Mouse (Mus musculus) thymus, postnatal 0 days (tissue): ENCODE data around the gene Lif. TPM values are rescaled to one million over a fixed set of nuclear protein-coding genes. Genes with fewer than 3 reads are reported as not detected.
A peak's percentile ranks its signal among the peaks of the same experiment; 100 is the strongest.

Experiments
- DNase-seq: peaks from one replicate; pipeline ENCODE4 v3.0.0-alpha.2; 2015; ENCODE audit warnings: low spot score
- polyA plus RNA-seq: library from polyadenylated mRNA; unstranded; fragments of >200 nt; fragmentation: Nextera tagmentation; extraction: Ambion mirVana; gene quantifications from 2 replicates; pipeline ENCODE4 v1.2.1, GENCODE M21; 2015

The Lif gene
- polyA plus RNA-seq, 1 experiment from 2014 or later, result 0.65 TPM

DNA sequence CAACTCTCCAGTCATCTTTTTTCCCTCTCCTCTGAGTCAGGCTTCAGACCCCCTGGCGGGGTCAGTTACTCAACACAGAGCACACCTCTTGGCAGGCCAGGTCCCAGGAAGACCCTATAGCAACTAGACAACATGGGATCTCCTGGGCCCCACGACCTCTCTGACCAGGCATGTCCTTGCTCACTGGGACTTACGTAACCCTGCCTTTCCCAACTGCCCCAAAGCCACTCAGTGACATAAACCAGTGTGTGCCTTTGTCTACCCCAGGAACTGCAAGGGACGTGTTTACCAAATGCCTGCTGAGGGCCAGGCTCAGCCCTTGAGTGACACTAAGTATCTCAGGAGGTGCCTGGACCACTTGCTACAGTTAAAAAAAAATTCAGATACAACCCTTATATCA, 27.5 kb upstream of the Lif start:
- no peak for DNase-seq

DNA sequence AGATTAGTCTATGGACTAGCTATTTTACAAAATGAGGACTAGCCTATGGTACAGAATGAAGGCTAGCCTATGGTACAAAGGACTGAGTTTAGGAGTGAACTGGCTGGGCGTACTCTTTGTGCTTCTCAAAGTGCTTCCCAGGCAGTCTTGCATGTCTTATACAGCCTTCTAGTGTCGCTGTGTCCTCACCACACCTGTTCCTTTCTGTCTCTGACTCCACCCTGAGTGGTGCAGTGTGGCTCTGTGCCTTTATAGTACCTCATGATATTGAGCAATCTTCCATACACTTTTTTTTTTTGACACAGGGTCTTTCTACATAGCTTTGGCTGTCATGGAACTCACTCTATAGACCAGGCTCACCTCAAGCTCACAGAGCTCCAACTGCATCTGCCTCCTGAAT, 25.9 kb upstream of the Lif start:
- no peak for DNase-seq

DNA sequence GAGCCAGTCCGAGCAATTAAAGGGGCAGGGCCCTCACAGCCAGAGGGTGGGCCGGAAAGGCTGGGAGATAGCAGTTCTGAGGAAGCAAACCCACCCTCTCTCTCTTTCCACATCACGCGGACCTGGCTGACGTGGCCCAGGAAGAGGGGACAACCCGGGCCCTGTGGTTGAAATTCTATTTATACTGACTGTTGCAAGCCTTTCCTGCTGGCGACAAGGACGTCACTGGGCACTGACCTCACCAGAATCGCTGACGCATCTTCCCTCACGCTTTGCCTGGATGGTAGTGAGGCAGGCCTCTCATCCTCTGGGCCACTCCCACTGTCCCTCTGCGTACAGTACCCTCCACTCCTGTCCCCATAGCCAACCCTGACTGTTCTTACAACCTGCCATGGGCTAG, 24.7 kb upstream of the Lif start:
- no peak for DNase-seq

DNA sequence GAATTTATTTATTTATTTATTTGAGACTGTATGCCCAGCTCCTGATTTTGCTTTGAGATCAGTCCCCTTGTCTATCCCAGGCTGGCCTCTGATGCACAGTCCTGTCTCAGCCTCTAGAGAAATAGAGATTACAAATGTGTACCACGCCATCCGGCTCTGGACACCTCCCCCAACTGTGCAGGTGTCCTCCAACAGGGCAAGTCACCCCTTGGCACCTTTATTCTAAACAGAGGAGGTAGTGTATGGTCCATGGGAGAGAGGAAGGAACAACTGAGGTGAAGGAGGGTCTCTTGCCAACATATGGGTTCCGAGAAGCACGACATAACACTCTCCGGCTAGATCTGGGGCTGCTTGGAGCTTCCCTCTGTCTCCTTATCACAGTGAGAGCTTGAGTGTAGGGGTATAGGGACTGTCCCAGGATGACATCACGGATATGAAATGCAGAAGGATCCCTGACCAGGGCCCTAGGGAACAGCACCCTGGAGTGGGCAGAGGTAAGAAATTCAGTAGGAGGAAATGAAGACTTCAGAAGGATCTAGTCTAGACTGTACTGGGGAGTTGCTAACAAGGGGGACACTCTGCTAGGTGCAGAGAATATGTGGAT, 22.2 kb upstream of the Lif start:
- no peak for DNase-seq

DNA sequence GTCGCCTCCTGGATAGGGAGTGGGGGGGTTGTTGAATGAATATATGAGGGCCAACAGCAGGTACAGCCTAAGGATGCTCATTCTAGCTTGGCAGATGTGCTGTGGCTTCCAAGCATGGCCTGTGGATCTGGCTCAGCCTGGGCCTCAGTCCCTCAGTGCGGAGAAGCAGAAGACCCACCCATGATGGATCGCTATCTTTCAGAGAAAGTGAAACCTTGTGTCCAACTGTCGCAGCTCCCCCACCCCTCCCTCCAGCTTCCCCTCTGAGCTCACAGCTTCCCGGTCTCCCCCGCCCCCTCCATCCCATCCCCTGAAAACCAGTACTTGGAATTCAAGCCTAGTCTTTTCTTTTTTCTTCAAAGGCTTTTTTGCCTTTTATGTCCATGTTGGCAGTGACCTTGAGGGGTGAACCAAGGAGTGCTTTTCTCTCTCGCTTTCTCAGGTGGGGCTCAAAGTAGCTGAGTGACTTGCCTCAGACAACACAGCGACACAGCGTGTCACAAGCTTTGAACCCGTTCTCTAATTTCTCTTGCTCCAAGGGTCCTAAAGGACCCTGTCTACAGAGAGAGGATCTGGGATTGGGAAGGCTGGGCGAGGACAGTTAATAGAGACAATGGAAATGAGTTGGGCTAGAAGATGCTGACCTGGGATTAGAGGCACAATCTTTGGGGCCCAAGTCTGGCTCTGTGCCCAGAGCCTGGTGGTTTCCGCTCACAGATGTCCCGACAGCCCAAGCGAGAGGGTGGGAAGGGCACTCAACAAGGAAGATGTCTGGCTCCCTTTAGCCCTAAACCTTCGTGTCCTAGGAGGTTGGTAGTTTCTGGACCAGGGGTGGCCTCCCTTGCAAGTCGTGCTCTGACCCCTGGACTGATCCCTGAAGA, 21.5 kb upstream of the Lif start, which contains the start of gene Osm:
Gene Osm (plus strand): TSS at position 756 of the 881 bp plus-strand sequence.
- peak; percentile 41 for DNase-seq

DNA sequence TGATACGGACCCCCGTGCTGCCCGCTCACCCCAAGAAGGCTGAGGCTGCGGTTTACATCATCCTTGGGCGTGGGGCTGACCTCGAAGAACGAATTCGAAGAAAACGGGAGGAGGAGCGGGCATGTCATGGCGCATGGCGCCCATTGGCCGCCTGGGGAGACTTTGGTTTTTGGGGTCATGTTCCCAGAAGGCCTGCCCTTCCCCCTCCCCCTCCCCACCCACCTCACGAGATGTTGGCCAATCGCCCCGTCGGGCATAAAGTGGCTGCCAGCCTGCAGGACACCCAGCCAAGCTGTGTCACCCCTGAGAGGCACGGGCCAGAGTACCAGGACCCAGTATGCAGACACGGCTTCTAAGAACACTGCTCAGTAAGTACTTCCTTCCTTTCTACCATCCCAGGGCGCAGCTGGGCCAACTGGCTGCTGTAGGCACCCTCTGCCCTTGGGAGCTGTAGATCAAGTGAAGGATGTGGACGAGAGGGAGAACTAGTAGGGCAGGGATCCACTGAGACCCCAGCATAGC, 20.8 kb upstream of the Lif start:
- DNase-seq, result peak; percentile 48

DNA sequence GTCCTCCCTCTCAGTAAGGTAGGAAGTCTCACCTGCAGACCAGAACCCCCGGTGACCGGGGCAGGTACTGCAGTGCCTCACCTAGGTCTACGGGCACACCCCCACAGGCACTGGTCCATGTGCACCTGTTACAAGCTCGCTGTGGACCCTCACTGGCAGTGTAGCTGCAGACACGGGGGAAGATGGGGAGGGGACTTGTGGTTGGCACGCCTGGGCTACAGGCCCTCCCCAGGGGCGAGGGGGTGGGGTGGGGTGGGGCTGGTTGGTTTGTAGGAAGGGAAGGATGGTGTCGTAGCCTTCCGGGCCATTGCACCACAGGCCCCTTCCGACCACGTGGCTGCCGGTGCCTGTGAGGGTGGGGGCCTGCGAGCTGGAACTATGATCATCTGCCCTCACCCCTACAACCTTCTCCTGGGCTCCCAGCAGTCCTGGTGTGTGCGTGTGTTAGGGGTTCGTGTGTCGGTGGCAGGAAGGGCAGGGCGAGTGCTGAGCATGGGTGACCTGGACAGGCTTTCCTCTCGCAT, 19.9 kb upstream of the Lif start:
- DNase-seq, result peak; percentile 76

DNA sequence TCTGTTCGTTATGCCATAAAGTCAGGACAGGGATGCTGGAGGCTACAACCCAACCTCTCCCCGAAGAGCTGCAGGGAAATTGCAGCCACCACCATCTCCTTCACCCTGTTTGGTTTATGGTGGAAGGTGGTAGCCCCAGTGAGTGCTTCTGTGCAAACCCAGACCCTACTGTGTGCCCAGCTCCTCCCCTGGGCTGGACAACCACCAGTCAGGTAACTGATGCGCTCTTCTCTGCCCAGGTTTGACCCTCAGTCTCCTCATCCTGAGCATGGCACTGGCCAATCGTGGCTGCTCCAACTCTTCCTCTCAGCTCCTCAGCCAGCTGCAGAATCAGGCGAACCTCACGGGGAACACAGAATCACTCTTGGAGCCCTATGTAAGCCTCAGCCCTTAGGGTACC, 19.2 kb upstream of the Lif start:
- DNase-seq, result no peak

DNA sequence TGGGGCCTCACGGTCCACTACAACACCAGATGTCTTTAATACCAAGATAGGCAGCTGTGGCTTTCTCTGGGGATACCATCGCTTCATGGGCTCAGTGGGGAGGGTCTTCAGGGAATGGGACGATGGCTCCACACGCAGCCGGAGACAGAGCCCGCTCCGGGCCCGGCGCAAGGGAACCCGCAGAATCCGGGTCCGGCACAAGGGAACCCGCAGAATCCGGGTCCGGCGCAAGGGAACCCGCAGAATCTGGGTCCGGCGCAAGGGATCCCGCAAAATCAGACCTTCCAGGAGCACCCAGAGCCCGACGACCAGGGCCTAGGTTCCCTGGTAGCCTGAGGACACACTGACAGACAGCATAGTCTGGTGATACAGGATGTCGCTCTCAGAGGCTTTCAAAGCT, 17.7 kb upstream of the Lif start:
- no peak for DNase-seq

DNA sequence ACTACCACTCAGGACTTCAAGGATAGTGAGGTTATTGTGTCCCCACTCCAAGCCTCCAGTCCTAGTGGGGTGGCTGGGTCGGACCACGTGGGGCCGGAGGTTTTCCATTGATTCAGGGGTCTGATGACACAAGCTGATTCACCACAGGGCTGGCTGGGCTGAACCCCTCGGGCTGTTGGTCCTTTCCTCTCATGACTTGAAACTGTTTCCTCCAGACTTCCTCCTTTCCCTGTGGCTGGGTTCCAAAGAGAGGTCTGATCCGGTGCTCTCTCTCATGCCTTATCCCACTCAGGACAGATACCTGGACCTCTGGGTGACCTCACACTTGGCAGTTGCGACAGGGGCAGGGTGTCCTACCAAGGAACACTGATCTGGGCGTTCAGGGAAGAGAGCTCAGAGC, 17.2 kb upstream of the Lif start:
- no peak for DNase-seq

DNA sequence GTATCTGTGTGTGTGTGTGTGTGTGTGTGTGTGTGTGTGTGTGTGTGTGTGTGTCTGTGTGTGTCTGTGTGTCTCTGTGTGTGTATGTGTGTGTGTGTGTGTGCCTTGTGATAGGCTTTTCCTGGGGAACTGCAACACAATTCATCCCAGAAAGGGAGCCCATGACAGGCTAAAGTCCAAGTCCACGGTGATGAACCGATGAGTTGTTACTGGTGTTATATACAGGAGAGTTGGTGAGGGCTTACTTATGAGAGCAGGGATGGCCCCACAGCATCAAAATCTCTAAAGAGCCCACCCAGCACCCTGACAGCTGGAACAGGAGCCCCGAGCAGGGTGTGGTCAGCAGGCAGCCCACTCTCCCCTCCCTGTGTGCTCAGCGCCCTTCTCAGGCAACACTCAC, 16.2 kb upstream of the Lif start:
- no peak for DNase-seq

DNA sequence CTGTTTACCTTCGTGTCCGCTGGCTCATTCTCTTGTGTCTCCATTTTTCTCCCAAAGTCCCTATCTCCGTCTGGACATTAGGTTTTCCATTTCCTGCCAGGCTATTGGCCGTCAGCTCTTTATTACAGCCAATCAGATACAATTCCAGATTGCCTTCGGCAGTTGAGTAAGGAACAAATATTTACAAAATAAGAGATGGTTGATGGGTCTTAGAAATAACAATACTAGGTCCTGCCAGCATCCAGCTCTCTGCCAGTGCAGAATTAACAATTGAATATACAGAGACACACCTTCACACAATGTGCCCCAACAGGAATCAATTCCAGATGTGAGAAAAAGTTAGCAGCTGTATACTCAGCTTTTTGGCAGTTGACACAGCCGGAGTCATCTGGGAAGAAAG, 11.2 kb upstream of the Lif start:
- DNase-seq, result no peak

DNA sequence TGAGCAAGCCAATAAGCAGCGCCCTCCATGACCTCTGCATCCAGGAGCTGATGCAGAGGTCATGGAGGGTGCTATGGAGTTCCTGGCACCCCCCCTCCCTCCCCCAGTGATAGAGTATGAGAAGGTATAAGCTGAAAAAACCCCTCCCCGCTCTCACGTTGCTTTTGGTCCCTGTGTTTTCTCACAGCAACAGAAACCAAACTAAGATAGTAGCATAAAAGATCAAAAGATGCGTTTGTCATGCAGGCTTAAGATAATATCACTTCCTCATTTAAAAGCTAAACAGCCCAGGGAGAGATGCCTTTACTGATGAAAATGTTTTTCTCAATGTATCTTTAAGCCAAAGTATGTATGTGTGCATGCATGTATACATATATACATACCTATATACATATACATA, 10.7 kb upstream of the Lif start:
- no peak for DNase-seq

DNA sequence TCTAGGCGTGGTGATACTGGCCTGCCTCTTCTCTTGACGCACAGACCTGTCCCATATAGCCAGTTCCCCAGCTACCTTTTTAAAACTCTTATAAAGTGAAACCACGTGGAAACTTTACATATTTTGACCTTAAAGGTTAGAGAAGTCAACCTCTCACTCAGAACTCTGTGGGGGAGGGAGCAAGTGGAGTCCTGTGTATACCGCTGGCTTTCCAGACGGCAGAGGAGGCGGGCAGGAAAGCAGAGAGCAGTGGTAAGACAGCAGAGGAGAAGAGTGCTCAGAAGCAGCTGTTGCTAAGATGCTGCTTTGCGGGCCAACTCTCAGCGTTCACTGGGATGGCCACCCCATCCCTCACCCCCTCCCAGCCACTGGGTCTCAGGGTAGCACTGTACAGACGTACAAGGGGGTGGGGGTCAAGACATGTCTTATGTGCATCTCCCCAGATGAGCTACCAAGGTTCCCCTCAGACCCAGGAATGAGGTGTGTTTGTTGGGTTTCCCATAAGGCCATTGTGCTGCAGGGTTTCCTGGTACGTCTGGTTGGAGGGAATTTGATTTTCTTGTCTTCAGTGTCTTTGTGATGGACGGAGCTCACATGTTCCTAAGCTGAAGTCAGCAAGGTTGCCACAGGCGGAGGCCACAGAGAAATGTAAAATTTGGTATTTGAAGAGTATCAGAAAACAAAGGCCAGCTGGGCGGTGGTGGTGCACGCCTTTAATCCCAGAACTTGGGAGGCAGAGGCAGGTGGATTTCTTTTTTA, 10.0 kb upstream of the Lif start:
- no peak for DNase-seq

DNA sequence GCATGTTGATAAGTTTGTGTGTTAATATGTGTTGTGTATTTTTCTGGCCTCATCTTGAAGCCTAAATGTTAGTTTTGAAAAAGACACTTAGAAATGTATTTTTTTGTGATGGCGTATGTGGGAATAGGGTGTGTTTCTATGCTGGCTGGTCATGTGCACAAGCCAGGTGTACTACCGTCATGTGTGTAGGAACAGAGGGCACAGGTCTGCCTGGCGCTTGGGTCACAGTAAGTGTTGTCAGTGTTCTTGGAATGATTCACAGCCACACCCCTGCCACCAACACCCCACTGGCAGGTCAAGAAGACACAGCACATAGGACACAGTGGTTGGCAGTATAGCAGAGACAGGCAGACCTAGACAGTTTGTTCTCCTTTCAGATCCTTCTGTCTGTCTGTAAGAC, 8.2 kb upstream of the Lif start:
- DNase-seq, result no peak

DNA sequence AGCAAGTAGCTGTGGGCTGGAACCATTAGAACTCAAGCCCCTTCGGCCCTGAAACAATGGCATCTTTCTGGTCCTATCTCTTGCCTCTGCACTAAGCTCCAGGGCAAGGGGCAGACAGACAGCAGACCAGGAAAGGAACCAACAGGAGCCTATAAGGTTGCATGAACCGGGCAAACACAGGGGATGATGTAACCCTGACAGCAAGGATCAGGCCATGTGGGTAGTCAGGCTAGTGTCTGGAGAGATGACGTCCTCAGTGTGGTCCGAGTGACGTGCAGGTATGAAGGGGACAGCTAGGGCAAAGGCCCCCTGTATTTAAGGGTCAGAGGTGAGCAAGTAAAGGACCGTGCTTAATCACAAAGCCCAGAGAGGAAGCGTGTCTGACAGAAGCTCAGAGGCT, 7.1 kb upstream of the Lif start:
- DNase-seq, result no peak

DNA sequence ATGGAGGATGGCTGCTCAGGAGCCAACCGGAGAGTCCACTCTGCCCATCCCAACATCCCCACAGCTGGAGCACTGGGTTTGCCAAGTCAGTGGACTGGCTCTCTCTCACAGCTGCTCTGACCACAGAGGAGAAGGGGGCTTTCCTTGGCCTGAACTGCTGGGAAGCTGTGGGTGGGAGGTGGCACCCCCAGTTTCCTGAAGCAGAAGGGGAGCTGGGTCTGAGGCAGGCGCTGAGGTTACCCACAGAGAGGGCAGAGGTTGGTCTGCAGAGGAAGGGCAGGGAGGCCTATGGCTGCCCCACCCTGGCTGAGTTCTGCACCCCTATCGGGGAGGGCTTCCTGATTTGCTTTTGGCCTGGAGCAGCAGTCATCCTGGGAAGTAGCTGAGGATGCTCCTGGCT, 6.0 kb upstream of the Lif start:
- DNase-seq, result no peak

DNA sequence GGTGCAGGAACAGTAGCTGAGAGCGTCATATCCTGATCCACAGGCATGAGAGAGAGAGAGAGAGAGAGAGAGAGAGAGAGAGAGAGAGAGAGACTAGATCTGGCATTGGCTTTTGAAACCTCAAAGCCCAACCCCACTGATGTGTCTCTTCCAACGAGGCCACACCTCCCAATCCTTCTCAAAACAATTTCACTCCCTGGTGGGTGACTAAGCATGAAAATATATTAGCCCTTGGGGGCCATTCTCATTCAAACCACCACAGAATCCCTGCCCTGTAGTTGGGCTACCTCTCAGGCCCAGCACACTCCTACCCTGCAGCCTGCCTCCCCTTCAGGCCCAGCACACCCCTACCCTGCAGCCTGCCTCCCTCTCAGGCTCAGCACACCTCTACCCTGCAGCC, 4.5 kb upstream of the Lif start:
- no peak for DNase-seq

DNA sequence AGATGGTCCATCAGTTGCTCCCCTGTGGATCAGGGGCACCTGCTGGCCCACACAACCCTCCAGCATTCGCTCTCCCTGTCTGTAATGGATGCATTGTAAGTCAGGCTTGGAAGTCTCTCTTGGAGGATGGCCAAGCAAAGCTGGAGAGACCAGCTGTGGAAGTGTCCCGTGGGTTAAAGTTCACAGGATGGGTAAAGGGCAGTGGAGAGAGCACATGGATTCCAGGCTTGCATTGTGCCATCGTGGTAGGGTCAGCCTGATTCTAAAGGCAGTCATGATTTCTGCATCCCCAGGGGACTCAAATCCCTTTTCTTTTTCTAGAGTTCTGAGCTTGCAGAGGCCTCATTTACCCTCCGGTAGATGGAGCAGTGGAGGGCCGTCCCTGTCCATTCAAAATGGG, 399 bp downstream of the Lif start:
- no peak for DNase-seq

DNA sequence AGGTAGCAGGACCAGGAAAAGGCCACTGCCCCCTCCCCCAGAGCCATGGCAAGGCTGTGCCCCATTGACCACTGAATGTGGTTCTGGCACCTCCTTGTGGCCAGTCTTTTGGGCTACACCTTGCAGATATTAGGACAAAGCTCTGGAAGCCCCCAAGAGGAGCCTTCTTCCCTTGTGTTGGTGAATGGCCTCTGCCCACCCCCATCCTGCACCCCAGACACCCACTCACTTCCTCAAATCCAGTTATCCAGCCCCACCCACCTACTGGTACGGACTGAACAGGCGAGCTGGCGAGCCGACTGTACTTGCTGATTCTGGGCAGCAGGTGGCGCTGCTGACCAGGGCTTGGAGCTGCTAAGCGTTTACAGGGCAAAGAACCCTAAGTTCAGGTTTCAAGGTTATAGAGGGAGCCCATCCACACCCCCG, 1.3 kb downstream of the Lif start:
- DNase-seq, result peak; percentile 88

DNA sequence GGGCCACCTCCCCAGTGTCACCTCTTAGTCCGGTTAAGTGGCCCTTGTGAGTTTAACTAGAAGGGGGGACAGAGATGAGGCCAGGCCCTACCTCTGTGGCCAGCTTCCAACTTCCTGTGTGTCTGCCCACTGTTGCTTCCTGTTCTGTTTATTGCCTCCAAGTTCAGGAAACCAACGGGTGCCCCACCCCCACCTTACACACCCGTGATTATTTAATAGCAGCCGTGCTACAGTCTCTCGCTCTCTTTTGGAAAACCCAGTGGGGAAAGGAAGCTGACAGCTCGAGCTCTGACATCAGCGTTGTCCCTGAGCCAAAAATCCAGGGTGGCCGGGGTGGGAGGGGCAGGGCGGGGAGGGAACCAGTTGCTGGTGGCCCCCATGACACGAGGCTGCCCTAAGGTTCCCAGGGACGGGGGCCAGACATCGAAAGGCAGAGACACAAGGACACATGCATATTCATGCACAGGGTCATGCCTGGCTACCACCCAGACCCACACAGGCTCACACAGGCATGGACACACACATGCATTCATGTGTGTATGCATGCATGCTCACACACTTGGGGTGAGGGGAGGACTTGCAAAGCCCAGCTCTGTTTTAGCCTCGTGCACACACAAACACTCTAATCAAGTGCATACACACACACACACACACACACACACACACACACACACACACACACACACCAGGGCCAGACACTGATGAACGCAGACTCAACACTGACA, 3.3 kb downstream of the Lif start:
- DNase-seq, result no peak
